Mouse (Mus musculus) Patski (cell line): Measurements from ENCODE around the gene Gnb2. TPM values are rescaled to one million over a fixed set of nuclear protein-coding genes. Genes with fewer than 3 reads are reported as not detected.

Experiments
- ATAC-seq: fragments of 100-300 bp; one replicate; pipeline ENCODE4 v1.8.0; 2021
- CTCF ChIA-PET: fragments of 350-600 bp; sonication (Branson Sonifier 250); formaldehyde crosslinking; loops from one replicate; lab custom pipeline; 2022; ENCODE audit warnings: inconsistent platforms; lab: Charles Lee
- POLR2A ChIA-PET: fragments of 350-600 bp; sonication (Branson Sonifier 250); formaldehyde crosslinking; loops from one replicate; lab custom pipeline; 2022; ENCODE audit warnings: antibody characterized with exemption, inconsistent platforms; lab: Charles Lee
- DNase-seq: peaks from one replicate; pipeline ENCODE4 v3.0.0-alpha.2; 2011; ENCODE audit warnings: low read depth, low spot score
- H3K27me3 ChIP-seq: fragments of 371-371 bp; one replicate; pipeline ENCODE4 v1.5.1; 2021
- CTCF ChIP-seq: fragments of 100-300 bp; IDR thresholded peaks from one replicate; pipeline ENCODE4 v1.5.1; 2021
- in situ Hi-C: fragments of 300-500 bp; cut with MboI; formaldehyde crosslinking; loops from 3 replicates; pipeline ENCODE4 v1.11.1; 2018; ENCODE audit warnings: low pct_unique_long_range_greater_than_20kb, mixed read lengths
- polyA plus RNA-seq: library from polyadenylated mRNA; unstranded; gene quantifications from one replicate; pipeline ENCODE4 v1.2.3, GENCODE M21; 2021

Gene Gnb2
- polyA plus RNA-seq, 1 experiment from 2014 or later: 963 TPM

GRCm38 (mm10) chr5:137524251-137524515 lies 9.1 kb downstream of the Gnb2 start:
- DNase-seq (no peak), ATAC-seq (no peak)
- in situ Hi-C loops: no loop called here
- H3K27me3 ChIP-seq: no peaks in the 10 kb centered on the region
- CTCF ChIA-PET: interaction anchor here (3.6 kb wide), 1 partner anchor 11 kb away, joined by 17 read pairs; no protein-coding TSS in a partner anchor
- no peak for TF ChIP-seq CTCF
- POLR2A ChIA-PET: interaction anchor here (2.4 kb wide), 1 partner anchor 8 kb away, joined by 12 read pairs; no protein-coding TSS in a partner anchor

GRCm38 (mm10) chr5:137523396-137524250 lies 9.7 kb downstream of the Gnb2 start:
- no peak for TF ChIP-seq CTCF

GRCm38 (mm10) chr5:137522711-137523110 lies 10.6 kb downstream of the Gnb2 start:
- ChIA-PET POLR2A (interaction anchor here (1.1 to 2.4 kb wide), 2 partner anchors 9 to 11 kb away, joined by 3 to 12 read pairs; no protein-coding TSS in a partner anchor), CTCF (interaction anchor here (0.7 to 3.6 kb wide), 2 partner anchors 10 to 12 kb away, joined by 3 to 17 read pairs; no protein-coding TSS in a partner anchor)
- ATAC-seq: no peak
- no peak for TF ChIP-seq CTCF
- in situ Hi-C loops: no loop called here
- DNase-seq: no peak
- H3K27me3 ChIP-seq: no peaks in the 10 kb centered on the region

More at GRCm38 (mm10) chr5:137523396-137524250, 9.7 kb downstream of the Gnb2 start:
- no peaks in the 10 kb centered on the region for H3K27me3 ChIP-seq
- no peak for DNase-seq
- ATAC-seq: no peak
- POLR2A ChIA-PET: interaction anchor here (1.1 to 2.4 kb wide), 2 partner anchors 8 to 12 kb away, joined by 3 to 12 read pairs; no protein-coding TSS in a partner anchor
- in situ Hi-C loops: no loop called here
- CTCF ChIA-PET: interaction anchor here (0.7 to 3.6 kb wide), 2 partner anchors 11 to 13 kb away, joined by 3 to 17 read pairs; no protein-coding TSS in a partner anchor

- POLR2A ChIA-PET: interaction anchor here (1.5 kb wide), 1 partner anchor 11 kb away, joined by 4 read pairs; no protein-coding TSS in a partner anchor
- in situ Hi-C loops: no loop called here
- ATAC-seq (no peak), DNase-seq (no peak)
- no peak for TF ChIP-seq CTCF
- CTCF ChIA-PET: interaction anchor here (1.3 to 3.6 kb wide), 2 partner anchors 9 to 19 kb away, joined by 4 to 17 read pairs; partner anchors contain the start of gene Pop7
- no peaks in the 10 kb centered on the region for H3K27me3 ChIP-seq
Measured at GRCm38 (mm10) chr5:137521861-137522260, 11.4 kb downstream of the Gnb2 start.

- no peak for DNase-seq
- in situ Hi-C loops: no loop called here
- no peak for TF ChIP-seq CTCF
- CTCF ChIA-PET: interaction anchor here (2.7 kb wide), 1 partner anchor 10 kb away, joined by 17 read pairs; no protein-coding TSS in a partner anchor
- no peaks in the 10 kb centered on the region for H3K27me3 ChIP-seq
- POLR2A ChIA-PET: interaction anchor here (3.2 kb wide), 1 partner anchor 10 kb away, joined by 9 read pairs; no protein-coding TSS in a partner anchor
- ATAC-seq: no peak
Measured at GRCm38 (mm10) chr5:137519691-137520550, 13.4 kb downstream of the Gnb2 start.

- ATAC-seq (no peak), DNase-seq (no peak)
- in situ Hi-C loops: no loop called here
- TF ChIP-seq CTCF: no peak
- ChIA-PET POLR2A (interaction anchor here (1.1 to 3.2 kb wide), 2 partner anchors 9 to 11 kb away, joined by 3 to 9 read pairs; no protein-coding TSS in a partner anchor), CTCF (interaction anchor here (0.7 to 2.7 kb wide), 3 partner anchors 12 to 23 kb away, joined by 3 to 17 read pairs (median 9); partner anchors contain the start of gene Pop7)
- no peaks in the 10 kb centered on the region for H3K27me3 ChIP-seq
Measured at GRCm38 (mm10) chr5:137518436-137518835, 14.9 kb downstream of the Gnb2 start, which contains the start of gene Gigyf1. Gigyf1 (plus strand) TSS chr5:137518548.

- DNase-seq (no peak), ATAC-seq (no peak)
- ChIA-PET CTCF (interaction anchor here (1.8 to 4.4 kb wide), 2 partner anchors 12 to 13 kb away, joined by 3 to 30 read pairs; partner anchors contain the start of gene Pop7), POLR2A (interaction anchor here (1.4 kb wide), 1 partner anchor 16 kb away, joined by 4 read pairs; no protein-coding TSS in a partner anchor)
- TF ChIP-seq CTCF: no peak
- H3K27me3 ChIP-seq: no peaks in the 10 kb centered on the region
- in situ Hi-C loops: no loop called here
Measured at GRCm38 (mm10) chr5:137514811-137515210, 18.5 kb downstream of the Gnb2 start.

- in situ Hi-C loops: no loop called here
Measured at GRCm38 (mm10) chr5:137513951-137514721, 19.2 kb downstream of the Gnb2 start.

More at GRCm38 (mm10) chr5:137513951-137514721, 19.2 kb downstream of the Gnb2 start:
- CTCF ChIA-PET: interaction anchor here (1.0 to 4.4 kb wide), 5 partner anchors 9 to 18 kb away, joined by 3 to 30 read pairs (median 11); partner anchors contain the start of gene Pop7
- POLR2A ChIA-PET: interaction anchor here (1.4 kb wide), 1 partner anchor 17 kb away, joined by 4 read pairs; no protein-coding TSS in a partner anchor
- no peak for ATAC-seq
- DNase-seq: no peak
- TF ChIP-seq CTCF: no peak
- no peaks in the 10 kb centered on the region for H3K27me3 ChIP-seq
